Mouse (Mus musculus) urinary bladder, adult 18-20 months (tissue): Measurements from ENCODE around the gene Tor3a.
"Not testable (repeated sequence)": the region's sequence is repeated elsewhere in the genome, so short reads cannot be mapped to it uniquely, and the experiment has no call there.

ENCODE experiments used
- DNase-seq, 2 experiments: peaks; one replicate each; pipeline ENCODE4 v3.0.0; 2022; ENCODE audit warnings: low spot score in 2 of 2, mixed read lengths in 2 of 2

Gene Tor3a

DNA sequence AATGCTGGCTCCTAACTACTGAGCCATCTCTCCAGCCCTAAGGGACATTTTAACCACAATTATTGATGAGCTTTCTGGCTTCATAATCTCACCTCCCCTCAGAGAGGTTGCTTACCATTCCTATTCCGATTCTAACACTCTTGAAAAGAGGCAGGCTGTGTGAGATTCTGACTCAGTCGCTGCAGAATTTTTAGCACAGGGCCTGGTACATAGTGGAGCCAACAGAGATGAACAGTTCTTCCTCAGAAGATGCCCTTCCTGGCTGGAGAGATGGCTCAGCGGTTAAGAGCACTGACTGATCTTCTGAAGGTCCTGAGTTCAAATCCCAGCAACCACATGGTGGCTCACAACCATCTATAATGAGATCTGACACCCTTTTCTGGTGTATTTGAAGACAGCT is 2.2 kb downstream of the Tor3a start:
- no peak for DNase-seq

DNA sequence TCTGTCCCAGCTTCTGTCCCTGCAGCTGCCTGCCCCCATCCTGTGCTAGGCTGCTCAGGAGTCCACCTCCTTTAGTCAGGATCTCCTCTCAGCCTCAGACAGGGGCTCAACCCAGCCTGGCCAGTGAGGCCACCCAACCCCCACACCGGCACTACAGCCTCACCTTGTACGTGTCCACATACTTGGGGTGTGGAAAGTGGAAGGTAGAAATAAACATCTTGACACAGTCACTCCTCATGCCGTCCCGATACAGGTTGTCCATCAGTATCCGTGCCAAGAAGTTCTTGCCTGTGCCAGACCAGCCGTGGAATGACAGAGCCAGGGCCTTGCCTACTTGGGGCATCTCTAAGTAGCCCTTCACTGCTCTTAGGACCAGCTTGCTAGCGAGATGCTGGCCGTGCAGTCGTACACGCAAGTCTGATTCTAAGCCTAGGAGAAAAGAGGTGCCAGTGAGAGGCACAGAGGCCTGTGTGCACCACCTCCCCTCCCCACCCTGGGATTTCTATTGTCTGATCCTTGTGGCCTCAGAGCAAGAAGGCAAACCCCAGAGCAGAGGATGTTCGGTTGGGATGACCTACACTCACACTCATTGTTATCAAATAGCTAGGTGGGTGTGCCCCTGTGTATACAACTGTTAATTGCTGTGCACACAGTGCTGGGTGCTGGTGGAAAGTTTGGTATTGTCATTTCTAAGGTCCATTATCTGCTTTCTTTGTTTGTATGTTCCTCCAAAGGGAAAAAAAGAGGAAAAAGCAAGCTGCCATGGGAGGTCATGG is 4.8 kb downstream of the Tor3a start:
- DNase-seq: no peak

DNA sequence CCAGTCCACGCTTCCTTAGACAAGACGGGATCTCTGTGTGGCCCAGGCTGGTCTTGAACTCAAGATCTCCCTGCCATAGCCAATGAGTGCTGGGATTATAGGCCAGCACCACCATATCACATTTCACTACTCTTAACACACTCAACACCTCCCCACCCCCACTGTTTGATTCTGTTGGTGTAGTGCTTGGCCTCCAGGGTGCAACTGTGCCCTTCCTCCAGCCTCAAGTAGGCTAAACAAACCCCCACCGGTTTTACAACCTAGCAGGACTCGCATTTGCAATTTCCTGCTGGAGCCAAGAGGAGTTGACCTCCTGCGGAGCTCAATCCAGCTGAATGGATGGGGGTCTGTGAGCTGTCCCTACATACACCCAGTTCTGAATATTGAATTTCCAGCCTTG is 5.6 kb downstream of the Tor3a start:
- DNase-seq: no peak

DNA sequence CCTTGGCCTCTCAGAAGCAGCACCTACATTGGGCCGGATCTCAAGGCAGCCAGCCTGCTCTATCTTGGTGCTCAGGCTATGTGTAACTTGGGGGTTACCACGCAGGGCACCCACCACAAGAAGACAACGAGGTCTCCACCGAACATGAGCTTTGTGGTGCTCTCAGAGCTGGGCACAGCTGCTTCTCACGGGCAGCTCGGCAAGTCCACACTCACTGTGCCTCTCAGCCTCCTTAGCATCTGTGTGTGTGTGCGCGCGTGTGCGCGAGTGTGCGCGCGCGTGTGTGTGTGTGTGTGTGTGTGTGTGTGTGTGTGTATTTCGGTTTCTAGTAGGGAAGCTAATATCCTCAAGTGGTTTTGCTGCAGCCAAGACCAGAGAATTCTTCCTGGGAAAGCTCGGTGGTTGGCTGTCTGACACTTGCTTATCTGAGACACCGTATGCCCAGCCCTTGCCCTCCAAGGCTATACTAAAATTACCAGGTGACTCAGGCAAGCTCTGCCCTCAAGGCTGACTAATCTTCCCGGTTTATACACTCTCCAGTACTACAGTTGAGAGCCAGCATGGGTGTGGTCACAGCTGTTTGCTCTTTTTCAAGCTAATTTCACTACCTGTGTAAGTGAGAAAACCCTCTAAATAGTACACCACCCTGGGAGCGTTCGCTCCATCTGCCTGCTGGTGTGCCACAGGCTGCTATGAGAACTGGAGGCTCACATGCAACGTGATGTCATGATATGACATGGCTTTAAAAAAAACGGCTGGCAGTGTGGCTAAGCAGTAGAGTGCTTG is 6.8 kb downstream of the Tor3a start:
- DNase-seq: peak in 1 of 2 experiments; percentile 59

DNA sequence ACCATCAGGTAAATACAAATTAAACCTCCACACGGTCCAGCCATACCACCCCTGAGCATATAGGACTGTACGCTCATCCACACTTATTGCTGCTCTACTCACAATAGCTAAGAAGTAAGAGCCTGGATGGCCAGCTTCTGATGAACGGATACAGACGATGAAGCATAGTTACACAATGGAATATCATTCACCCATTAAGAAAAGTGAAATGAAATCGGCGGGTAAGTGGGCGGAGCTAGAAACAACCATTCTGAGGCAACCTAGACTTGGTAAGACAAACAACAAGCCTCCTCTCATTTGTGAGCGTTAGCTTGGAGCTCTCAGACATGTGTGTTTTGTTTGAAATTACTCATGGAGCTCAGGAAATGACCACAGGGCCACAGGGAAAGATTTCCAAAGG is 8.4 kb downstream of the Tor3a start:
- DNase-seq: no peak

DNA sequence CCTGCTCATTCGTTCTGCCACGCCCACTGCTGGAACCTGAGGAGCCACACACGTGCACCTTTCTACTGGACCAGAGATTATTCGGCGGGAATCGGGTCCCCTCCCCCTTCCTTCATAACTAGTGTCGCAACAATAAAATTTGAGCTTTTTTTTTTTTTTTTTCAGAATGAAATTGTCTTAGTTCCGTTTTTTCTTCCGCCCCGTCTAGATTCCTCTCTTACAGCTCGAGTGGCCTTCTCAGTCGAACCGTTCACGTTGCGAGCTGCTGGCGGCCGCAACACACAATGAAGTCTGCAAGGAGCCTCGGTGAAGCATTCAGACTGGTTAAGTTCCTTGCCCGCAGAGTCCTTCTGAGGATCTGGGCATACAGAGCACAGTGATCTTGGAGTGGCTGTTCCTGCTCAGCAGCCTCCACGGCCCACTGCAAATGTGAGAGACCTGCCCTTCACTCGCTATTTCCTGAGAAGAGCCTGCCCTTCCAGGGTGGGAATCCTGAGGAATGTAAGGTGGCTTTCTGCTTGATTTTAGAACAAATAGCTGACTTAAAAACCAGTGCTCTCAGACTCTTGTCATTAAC is 13.4 kb downstream of the Tor3a start:
- DNase-seq: not testable (repeated sequence)

DNA sequence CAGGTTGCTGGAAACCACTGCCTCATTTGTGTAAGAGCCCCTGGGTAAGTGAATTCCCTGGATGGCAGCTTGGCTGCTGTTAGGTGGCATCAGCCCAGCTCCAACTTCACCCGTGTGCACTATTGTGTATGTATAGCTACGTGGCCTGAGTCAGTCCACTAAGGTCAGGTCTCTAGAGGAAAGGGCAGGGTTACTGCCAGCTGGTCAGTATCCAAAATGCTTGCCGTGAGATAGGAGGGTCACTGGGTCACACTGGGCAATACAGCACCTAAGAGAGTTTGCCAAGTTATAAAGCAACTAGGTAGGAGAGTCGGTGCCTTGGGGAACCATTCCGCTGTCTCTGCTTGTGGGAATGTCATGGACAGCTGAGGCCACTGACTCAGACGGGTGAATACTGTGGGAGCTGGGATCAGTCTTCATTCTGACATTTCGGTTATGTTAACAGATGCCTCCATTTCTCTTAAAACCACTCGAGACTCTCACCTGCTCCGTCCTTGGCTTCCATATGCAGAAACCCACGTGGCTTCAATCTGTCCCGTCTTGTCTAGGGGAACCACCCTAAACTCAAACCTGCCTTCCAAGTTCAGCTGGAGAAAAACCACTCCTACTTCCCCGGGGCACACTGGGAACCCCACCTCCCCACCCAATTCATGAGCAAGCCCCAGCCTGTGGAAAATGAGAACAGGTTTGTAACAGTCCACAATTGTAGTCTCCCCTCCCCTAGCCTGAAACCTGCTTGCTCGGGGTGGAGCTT is 14.1 kb downstream of the Tor3a start:
- DNase-seq: peak in 1 of 2 experiments; percentile 66

DNA sequence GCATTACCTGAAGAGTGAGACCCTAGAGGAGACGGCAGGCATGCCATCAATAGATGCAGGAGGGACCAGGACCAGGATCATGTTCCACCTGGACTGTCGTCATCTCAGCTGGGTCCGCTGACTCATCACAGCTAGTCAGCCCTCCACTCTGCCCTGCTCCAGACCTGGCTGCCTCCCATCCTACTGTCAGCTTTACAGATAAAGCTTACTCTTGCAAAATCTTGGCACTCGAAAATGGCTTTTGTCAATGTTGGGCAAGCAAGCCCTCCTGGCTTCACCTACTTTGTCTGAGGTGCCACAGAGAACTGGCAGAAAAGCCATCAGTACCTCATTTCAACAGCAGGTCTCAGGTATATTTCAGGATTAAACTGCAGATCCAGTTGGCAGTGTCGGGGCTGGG is 15.5 kb downstream of the Tor3a start:
- no peak for DNase-seq

DNA sequence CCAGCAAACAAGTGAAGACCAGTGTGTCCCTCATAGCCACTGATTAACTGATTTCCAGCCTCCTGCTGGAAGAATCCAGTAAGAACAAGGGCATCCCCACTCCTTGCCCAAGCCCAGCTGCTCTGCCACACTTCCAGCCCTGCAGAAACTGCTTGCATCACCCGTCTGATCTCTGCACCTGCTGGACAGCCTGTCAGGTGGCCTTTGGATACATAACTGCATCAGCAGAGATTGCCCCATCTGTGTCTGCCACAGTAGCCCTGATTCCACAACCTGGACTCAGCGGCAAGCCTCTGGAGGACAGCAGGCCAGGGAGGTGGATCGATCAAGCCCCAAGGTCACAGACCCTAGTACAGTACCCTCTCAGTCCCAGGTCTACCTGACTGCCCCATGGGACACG is 16.6 kb downstream of the Tor3a start:
- no peak for DNase-seq

DNA sequence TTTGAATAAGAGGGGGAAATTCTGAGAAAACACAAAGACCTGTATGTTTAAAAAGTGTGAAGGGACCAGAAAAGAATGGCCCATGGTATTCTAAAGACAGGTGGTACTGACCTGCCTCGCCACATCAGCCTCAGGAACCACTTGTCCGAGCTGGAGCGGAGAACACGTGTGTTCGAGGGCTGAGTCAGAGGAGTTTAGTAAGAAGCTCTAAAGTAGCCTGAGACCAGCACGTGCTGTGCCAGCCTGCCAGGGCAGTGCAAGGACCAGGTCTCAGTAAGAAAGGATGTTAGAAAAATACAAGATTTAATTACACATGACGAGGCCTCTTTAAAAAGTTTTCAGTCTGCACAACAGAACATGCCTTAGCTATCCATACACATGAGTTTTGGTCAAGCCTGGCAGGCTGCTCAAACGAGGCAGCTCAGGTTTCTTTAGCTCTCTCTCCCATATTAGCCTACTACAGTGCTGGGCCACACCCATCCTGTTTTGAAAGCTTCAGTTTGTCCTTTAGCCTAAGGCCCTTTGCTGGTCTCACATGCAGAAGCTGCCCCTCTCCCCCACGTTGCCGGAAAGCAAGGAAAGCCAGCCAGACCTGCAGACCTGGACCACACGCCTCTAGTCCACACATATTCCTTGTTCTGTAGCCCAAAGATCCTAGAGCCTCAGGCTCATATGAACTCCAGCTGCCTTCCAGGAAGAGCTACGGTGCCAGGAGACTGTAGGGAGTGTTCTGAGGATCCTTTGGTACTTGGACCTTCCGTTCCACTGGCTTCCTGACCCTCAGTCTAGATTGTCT is 19.2 kb downstream of the Tor3a start:
- no peak for DNase-seq

DNA sequence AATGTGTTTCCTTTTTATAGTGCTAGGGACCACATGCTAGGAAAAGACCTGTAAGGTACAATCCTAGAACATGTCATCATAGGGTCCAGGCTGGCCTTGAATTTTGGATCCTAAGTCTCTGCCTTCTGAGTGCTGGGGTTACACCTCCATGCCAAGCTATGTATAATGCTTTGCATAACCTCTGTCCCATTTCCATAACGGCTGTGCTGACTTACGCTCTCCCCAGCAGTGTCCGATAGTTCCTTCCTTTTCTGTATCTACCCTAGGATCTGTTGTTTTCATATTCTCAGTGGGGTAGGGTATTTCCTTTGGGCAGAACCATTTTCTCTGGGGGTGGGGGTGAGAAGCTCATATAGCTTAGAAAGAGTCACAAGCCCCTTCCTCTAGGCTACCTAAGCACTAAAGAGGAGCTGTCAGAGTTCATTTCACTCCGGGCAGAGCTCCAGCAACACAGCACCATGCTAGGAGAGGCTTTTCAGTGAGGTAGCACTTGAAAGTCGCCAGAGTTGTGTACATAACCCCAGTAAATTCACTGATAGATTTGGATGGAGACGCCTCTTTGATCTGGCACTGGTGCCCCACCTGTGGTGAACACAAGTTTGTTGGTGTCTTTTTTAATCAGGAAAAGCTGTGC is 21.9 kb downstream of the Tor3a start:
- no peak for DNase-seq

DNA sequence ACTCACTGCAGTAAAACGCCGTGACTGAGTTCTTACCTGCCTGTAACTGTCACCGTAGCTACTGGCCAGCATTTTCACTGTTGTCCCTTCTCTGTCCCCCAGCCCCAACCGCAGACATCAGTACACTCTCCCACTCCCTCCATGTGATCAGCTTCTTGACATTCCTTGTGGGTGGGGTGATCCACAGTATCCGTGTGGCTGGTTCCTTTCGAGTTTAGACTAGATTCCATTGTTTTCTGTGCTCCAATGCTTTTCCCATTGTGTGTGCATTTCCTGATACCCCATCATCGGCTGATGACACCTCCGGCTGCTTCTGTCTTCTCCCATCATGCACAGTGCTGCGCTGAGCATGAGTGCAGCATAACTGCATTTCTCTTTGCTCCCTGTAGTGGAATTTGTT is 23.5 kb downstream of the Tor3a start:
- DNase-seq: no peak

DNA sequence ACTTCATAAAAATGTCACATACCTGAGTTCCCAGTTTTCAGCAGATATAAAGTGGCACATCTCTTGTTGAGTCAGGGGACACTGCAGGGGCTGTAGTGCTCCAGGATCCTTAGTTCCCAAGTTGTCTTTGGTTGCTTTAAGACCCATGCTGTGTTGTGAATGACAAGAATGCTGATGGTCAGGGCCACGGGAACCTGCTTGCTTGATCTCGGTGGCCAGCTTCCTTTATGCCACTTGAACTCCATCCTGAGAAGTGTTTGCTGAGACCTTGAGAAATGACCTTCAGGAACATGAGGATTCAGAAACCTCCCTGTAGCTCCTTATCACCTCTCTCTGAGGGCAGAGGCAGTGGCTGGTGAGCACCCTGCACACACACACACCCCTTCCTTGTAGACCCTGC is 25.5 kb downstream of the Tor3a start:
- no peak for DNase-seq

DNA sequence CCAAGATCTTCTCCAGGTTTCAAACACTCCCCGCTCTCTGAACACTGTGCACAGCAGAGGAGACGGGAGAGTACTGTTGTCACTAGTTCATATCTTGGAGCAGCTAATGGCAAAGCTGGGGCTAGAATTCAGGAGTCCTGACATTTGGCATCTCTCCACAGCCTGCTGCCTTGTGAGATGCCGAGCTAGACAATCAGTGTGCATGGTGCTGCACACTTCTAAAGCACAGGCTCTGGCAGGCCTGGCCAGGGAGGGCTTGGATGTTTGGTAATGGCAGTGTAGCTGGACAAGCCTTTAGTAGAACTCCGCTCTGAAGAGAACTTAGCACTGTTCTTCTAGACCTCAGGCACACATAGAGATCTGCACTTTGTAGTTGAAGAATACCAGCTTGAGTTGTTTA is 28.2 kb downstream of the Tor3a start:
- no peak for DNase-seq

DNA sequence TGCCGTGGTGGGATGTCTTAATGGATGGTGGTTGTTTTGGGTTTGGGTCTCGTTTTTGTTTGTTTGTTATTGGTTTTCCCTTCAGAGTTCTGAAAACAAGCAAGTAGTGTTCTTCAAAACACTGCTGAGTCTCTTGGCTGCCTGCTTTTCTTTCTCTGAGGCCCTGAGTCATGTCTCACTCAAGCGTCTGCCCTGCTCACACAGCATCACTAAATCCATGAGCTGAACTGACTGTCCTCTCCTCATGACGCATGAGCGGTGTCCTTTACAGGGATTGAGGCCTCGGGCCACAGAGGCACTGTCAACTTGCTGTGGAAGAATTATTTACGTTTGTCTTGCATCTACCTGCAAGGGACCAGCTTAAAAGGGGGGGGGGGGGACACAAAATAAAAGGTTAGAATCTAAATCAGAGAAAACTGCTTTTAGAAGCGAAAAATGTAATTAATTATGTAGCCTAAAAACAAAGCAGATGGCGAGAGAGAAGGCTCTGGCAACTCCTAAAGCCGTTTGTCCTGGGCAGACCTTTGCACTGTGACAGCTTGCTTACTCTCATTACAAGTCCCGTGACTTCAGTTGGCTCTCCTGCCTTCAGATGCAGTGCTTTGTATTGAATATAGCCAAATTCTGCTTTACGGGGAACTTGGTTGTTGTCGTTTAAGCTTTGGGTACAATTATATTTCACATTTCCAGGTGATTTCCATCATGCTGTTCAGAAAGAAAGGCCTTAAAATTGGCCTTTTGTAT is 29.2 kb downstream of the Tor3a start:
- DNase-seq: no peak

DNA sequence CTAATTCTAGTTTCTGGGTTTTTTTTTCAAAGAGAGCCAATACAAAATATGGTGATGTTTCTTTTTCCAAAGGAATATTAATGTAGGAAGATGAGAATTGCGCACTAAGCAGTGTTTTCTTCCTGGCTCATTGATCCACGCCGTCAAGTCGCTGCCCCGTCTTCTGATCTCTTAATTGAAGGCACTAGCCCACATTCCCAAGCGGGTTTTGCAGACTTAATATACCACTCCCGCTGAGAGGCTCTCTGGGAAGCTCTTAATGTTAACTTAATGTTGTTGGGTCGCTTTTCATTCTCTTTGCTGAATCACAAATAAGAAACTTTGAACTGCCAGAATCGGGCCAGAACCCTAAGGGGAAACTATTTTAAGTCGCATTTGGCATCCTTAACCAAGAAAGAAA is 30.1 kb downstream of the Tor3a start:
- no peak for DNase-seq

DNA sequence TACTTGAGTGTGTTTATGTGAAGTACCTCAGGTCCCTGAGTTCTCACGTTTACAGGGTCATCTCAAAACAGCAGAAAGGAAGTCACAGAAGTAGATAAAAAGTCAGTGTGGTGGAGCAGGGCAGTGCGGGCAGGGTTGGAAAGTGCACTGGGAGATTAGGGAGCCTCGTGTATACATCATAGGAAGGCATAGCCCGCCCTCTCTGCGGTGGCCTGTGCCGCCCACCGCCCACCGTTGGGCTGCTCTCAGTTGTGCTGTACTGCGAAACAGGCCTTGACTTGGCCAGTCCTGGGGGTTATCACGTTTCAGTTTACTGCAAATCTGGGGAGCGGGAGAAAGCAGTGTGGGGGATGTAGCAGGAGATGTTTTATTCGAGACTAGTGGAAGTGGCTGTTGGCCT is 31.3 kb downstream of the Tor3a start:
- DNase-seq: no peak

DNA sequence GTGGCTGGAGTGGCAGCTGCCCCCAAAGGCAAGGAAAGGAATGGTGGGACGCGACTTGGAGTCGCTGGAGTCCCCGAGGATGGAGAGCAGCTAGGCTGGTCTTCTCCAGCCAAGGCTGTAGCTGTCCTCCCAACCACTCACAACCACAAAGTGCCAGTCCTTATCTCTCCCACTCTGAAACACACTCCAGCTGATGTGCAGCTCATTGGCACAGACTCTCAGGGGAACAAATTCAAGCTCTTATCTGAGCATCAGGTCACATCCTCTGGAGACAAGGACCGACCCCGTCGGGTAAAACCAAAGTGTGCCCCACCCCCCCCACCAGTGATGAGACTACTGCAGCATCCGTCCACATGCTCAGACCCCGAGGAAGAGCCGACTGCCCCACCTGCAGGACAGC is 32.3 kb downstream of the Tor3a start:
- no peak for DNase-seq

DNA sequence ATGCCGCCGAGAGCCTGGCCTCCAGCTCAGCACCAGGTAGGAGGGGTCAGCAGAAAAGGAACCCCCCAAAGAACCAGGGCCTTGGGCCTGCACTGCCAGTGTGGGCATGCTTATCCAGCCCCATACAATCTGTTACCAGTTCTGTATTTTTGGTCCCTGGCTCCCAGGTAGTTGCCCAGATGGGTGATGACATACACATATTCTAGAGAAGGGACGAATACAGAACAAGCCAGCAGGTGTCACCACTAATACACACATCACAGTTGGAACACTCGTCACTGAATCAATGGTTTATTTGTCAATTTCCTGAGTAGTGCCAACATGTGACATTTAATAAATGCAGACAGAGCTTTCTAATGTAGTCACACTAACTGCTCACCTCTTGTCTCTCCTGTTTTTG is 33.6 kb downstream of the Tor3a start:
- no peak for DNase-seq

DNA sequence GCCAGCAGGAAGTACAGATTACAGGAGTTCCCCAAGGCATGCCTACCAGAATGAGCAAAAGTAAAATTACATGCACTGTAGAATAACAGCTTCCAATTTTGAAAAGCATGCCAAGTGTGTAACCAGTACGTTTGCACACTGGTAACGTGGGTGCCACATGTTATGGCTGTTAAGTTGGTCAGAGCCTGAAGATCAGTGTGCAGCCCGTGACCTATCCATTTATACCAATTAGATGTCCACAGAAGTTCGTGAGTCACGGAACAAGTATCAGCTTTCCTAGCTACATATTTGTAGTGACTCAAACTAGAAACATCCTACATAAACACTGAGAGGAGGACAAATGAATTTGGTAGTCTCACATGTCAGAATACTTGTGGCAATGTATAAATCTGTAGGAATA is 34.7 kb downstream of the Tor3a start:
- DNase-seq: no peak
